Comparison of ENCODE assay signal across 9 mouse cellular contexts in the genomic region with DNA sequence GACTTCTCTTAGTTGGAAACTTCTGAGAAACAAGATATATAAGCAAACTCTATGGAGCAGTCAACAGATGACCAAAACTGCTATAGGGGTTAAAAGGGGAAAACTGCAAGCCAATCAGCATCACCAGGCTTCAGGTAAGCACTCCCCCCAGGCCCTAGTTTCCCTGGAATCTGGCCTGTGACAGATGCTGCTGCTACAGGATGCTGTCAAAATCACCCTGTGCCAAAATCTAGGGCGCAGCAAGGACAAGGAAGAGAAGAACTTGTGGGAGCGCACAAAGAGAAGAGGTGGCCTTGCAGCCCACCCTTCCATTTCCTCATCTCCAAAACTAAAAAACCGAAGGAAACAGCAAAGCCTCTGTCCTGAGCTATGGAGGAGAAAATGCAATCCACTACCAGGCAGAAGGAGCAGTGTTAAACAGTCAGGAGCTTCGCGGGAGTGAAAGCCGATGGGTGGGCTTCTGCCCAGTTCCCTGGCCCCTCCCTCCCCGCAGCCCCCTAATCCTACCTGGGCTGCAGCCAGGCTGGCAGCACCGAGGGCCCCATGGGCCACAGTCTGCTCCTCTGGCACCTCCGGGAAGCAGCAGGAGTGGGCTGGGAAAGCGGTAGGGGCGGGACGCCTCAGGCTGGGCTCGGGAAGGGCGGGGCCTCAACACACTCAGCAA. TPM values are rescaled to one million over a fixed set of nuclear protein-coding genes. Genes with fewer than 3 reads are reported as not detected.
DNase-seq lines count a peak whose midpoint lies in the region; ATAC-seq and TF ChIP-seq lines count a peak whose summit lies in the region.
"Had no signal": no experiment of that assay in that cellular context is flagged by ENCODE, and none has a peak within 500 bp of the region (broad histone marks: within the 10 kb centered on the region; RNA-seq: fewer than 3 reads in every experiment).

Gene Hacd4 (minus strand): TSS at position 603 of the 664 bp plus-strand sequence.

- peaks cover 30% of the 10 kb centered on the region for H3K4me1 ChIP-seq in intestine, embryonic 14.5 days (replicated peaks; ENCODE audit: control insufficient read depth, insufficient read depth, low read length)
- H3K4me1 ChIP-seq in liver, embryonic 14.5 days (replicated peaks; ENCODE audit: control insufficient read depth in 2 of 2, insufficient read depth in 2 of 2, low read length in 1 of 2) = peaks cover 0 to 12% of the 10 kb centered on the region in 2 experiments; a peak in 1 of 4 replicates

- peak within 1 kb of the TSS; percentile 57 for H3K9ac ChIP-seq in intestine, embryonic 14.5 days (ENCODE audit: low read length)
- H3K9ac ChIP-seq in liver, embryonic 14.5 days (replicated peaks) = no peak within 1 kb of the TSS

- peak within 1 kb of the TSS; percentile 41 for H3K4me3 ChIP-seq in intestine, embryonic 14.5 days (ENCODE audit: low read depth, low read length)
- H3K4me3 ChIP-seq in liver, embryonic 14.5 days (ENCODE audit: insufficient read depth in 1 of 2, low read depth in 2 of 2, low read length in 2 of 2) = peak within 1 kb of the TSS; percentile 35 to 47; a peak in 3 of 4 replicates

- DNase-seq in left cerebral cortex, postnatal 4 days = peak; percentile 81
- DNase-seq in left cerebral cortex, adult 11 months (ENCODE audit: low spot score) = no peak
- DNase-seq in cerebellum, postnatal 36 days = peak; percentile 11 to 32
- peak; percentile 30 for DNase-seq in gastrocnemius, postnatal 36 days
- peak; percentile 76 for DNase-seq in intestine, embryonic 14.5 days (ENCODE audit: low spot score)
- DNase-seq in liver, embryonic 14.5 days (ENCODE audit: low read depth in 3 of 3, low spot score in 3 of 3) = no peak
- peak; percentile 65 for DNase-seq in neural tube, embryonic 10.5 days (ENCODE audit: extremely low spot score, low spot score)
- peak; percentile 28 for DNase-seq in urinary bladder, postnatal 10 days (ENCODE audit: low spot score)

- peak; percentile 88 for ATAC-seq in intestine, embryonic 14.5 days (replicated peaks; ENCODE audit: low FRiP score, low TSS enrichment, low read depth)
- ATAC-seq in liver, embryonic 14.5 days (ENCODE audit: insufficient read depth) = peak; percentile 67

- TF ChIP-seq EP300 in liver, embryonic 14.5 days (IDR thresholded peaks at IDR 0.05; ENCODE audit: low read depth) = no peak

- 3% methylated on average over 14 of the region's 14 CpGs for WGBS in intestine, embryonic 14.5 days
- WGBS in liver, embryonic 14.5 days (ENCODE audit: insufficient replicate concordance) = 3% methylated on average over 14 of the region's 14 CpGs

- peak within 1 kb of the TSS; percentile 62; the same call in 1 of the 2 replicates for H3K27ac ChIP-seq in intestine, embryonic 14.5 days (ENCODE audit: low read depth)
- no peak within 1 kb of the TSS for H3K27ac ChIP-seq in liver, embryonic 14.5 days

- intact Hi-C loops in left cerebral cortex, postnatal 4 days (cut with DNase I) = no loop called here
- intact Hi-C loops in gastrocnemius, postnatal 36 days (cut with DNase I) = no loop called here

- H3K27me3 ChIP-seq in intestine, embryonic 14.5 days (replicated peaks; ENCODE audit: control insufficient read depth, insufficient read depth, low read length) = no peaks in the 10 kb centered on the region
- no peaks in the 10 kb centered on the region for H3K27me3 ChIP-seq in liver, embryonic 14.5 days (ENCODE audit: control insufficient read depth, insufficient read depth, low read length)

- no peaks in the 10 kb centered on the region for H3K9me3 ChIP-seq in intestine, embryonic 14.5 days (ENCODE audit: control insufficient read depth, low read length)
- H3K9me3 ChIP-seq in liver, embryonic 14.5 days (ENCODE audit: control insufficient read depth, low read length) = no peaks in the 10 kb centered on the region
- H3K9me3 ChIP-seq: G1E had no signal

- no peak for TF ChIP-seq CTCF in liver, embryonic 14.5 days (IDR thresholded peaks at IDR 0.05; ENCODE audit: low read depth)

- no peaks in the 10 kb centered on the region for H3K36me3 ChIP-seq in intestine, embryonic 14.5 days (ENCODE audit: control insufficient read depth, insufficient read depth, low read length)
- H3K36me3 ChIP-seq in liver, embryonic 14.5 days (replicated peaks; ENCODE audit: control insufficient read depth, insufficient read depth, low read depth) = no peaks in the 10 kb centered on the region
- H3K36me3 ChIP-seq: G1E had no signal

- H3K4me2 ChIP-seq in intestine, embryonic 14.5 days (ENCODE audit: low read length) = peak within 1 kb of the TSS; percentile 77
- H3K4me2 ChIP-seq in liver, embryonic 14.5 days (ENCODE audit: low read depth) = peak within 1 kb of the TSS; percentile 58

RNA-seq across cellular contexts. Expression of gene Hacd4, which starts in this region (rescaled TPM):
- total RNA-seq in left cerebral cortex, postnatal 4 days (2021) = 1 to 10 TPM; 3.5 to 3.6 TPM
- total RNA-seq in gastrocnemius, postnatal 36 days (2021) = 1 to 10 TPM; 1.0 to 1.2 TPM
- polyA plus RNA-seq in intestine, embryonic 14.5 days (2014; fragmentation: Nextera tagmentation; extraction: Ambion mirVana) = 16.7 and 19.4 TPM in 2 replicates
- polyA plus RNA-seq in liver, embryonic 14.5 days (2012; rRNA removed) = 1.0 and 1.2 TPM in 2 replicates
- polyA plus RNA-seq in liver, embryonic 14.5 days (2014; fragmentation: Nextera tagmentation; extraction: Ambion mirVana) = 4.6 and 5.7 TPM in 2 replicates
- polyA plus RNA-seq: G1E had no signal

Comparison
In these comparisons a context has a peak if more than half of its experiments do, and no peak if none do; other contexts are left out.
1. DNase-seq: peak in left cerebral cortex, postnatal 4 days (single experiment), cerebellum, postnatal 36 days (2 of 2), gastrocnemius, postnatal 36 days (2 of 2), intestine, embryonic 14.5 days (single experiment), neural tube, embryonic 10.5 days (single experiment) and urinary bladder, postnatal 10 days (single experiment); none in left cerebral cortex, adult 11 months (single experiment) and liver, embryonic 14.5 days (0 of 3).